8 mouse cellular contexts compared by ENCODE assay signal in the genomic region with DNA sequence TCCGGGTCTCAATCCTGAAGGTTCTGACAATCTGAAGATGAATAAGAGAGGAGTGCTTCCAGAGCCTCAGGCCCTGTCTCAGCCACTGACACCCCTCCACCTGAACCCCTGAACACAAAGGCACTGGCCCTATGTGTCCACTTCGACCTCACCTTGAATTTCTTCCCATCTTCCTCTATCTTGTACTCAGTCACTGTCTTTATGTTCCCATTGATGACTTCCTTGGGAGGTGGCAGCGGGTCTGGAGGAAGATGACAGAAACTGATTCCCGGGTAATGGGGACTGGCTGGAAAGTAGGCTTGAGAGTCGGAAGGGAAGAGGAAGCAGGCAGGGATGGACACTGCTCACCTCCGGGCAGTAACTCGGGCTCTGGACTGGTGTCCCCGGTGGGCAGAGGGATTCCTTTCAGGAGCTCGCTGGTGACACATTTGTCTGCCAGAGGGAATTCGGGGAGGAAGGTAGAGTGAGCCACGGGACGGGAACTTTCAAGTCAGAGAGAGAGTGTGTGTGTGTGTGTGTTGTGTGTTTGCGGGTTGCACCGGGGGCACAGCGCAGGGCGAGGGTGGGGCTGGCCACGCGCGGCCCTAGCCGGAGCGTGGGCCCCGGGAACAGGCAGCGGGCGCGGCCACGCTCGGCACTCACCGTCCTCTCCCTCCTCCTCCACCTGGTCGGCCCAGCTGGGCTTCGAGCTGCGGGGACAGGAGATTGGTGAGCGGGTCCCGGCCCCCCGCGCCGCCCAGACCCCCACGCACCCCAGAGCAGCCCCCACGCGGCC. TPM values are rescaled to one million over a fixed set of nuclear protein-coding genes. Genes with fewer than 3 reads are reported as not detected.
DNase-seq lines count a peak whose midpoint lies in the region; ATAC-seq and TF ChIP-seq lines count a peak whose summit lies in the region.

No protein-coding gene starts in this region.

- TF ChIP-seq POLR2A in ES-Bruce4 (IDR thresholded peaks at IDR 0.05; ENCODE audit: insufficient read depth, low read length), result no peak

- TF ChIP-seq CTCF in ES-Bruce4 (IDR thresholded peaks at IDR 0.05; ENCODE audit: low read depth, low read length), result no peak

- no peaks in the 10 kb centered on the region for H3K9me3 ChIP-seq in heart, embryonic 10.5 days
- H3K9me3 ChIP-seq in ES-Bruce4 (replicated peaks; ENCODE audit: control insufficient read depth, insufficient read depth, low read length, poor library complexity, severe bottlenecking), result no peaks in the 10 kb centered on the region
- no peaks in the 10 kb centered on the region for H3K9me3 ChIP-seq in heart, embryonic 16.5 days (replicated peaks; ENCODE audit: control insufficient read depth, low read length)

- no peak for DNase-seq in heart, embryonic 10.5 days (ENCODE audit: low spot score)
- no peak for DNase-seq in heart, postnatal 4 days
- DNase-seq in right cerebral cortex, postnatal 4 days, result no peak
- DNase-seq in cerebellum, postnatal 4 days (ENCODE audit: low spot score in 2 of 2), result no peak
- DNase-seq in ovary, postnatal 14 days (ENCODE audit: low spot score), result no peak

- peak overlapping the region; percentile 98 for H3K4me3 ChIP-seq in heart, embryonic 10.5 days
- H3K4me3 ChIP-seq in ES-Bruce4 (ENCODE audit: low read depth, low read length), result peak overlapping the region; percentile 98
- H3K4me3 ChIP-seq in heart, embryonic 16.5 days (ENCODE audit: low read length), result peak overlapping the region; percentile 69

- H3K4me1 ChIP-seq in heart, embryonic 10.5 days, result peaks cover 25% of the 10 kb centered on the region
- H3K4me1 ChIP-seq in ES-Bruce4 (ENCODE audit: control insufficient read depth, insufficient read depth, low read length), result no peaks in the 10 kb centered on the region
- peaks cover 17% of the 10 kb centered on the region for H3K4me1 ChIP-seq in heart, embryonic 16.5 days (ENCODE audit: control insufficient read depth, insufficient read depth, low read length)

- H3K27me3 ChIP-seq in heart, embryonic 10.5 days (ENCODE audit: insufficient read depth, poor library complexity, severe bottlenecking), result no peaks in the 10 kb centered on the region
- no peaks in the 10 kb centered on the region for H3K27me3 ChIP-seq in ES-Bruce4 (ENCODE audit: control insufficient read depth, insufficient read depth, low read length, poor library complexity, severe bottlenecking)
- no peaks in the 10 kb centered on the region for H3K27me3 ChIP-seq in heart, embryonic 16.5 days (ENCODE audit: control insufficient read depth, insufficient read depth, low read length)

- 3% methylated on average over 39 of the region's 39 CpGs for WGBS in heart, embryonic 10.5 days
- WGBS in heart, embryonic 16.5 days, result 3% methylated on average over 36 of the region's 39 CpGs

- peaks cover 44% of the 10 kb centered on the region for H3K36me3 ChIP-seq in heart, embryonic 10.5 days
- H3K36me3 ChIP-seq in ES-Bruce4 (ENCODE audit: control insufficient read depth, insufficient read depth, low read length, poor library complexity, severe bottlenecking), result peaks cover 27% of the 10 kb centered on the region
- peaks cover 25% of the 10 kb centered on the region for H3K36me3 ChIP-seq in heart, embryonic 16.5 days (ENCODE audit: control insufficient read depth, insufficient read depth)

- H3K4me2 ChIP-seq in heart, embryonic 16.5 days (ENCODE audit: low read depth, low read length), result peak overlapping the region; percentile 95

- peak overlapping the region; percentile 94 for H3K27ac ChIP-seq in heart, embryonic 10.5 days
- H3K27ac ChIP-seq in ES-Bruce4 (ENCODE audit: insufficient read depth, low read length), result no peak overlapping the region
- H3K27ac ChIP-seq in heart, embryonic 16.5 days (ENCODE audit: low read length), result peak overlapping the region; percentile 33; the same call in 1 of the 2 replicates

- no peak for TF ChIP-seq EP300 in ES-Bruce4 (IDR thresholded peaks at IDR 0.05; ENCODE audit: insufficient read depth, low read depth, low read length)

- ATAC-seq in heart, embryonic 16.5 days (replicated peaks; ENCODE audit: extremely low read depth, insufficient read depth, low FRiP score), result peak; percentile 46
- 0 out of 2 replicates have a peak, but pooled peaks have one; percentile 8 for ATAC-seq in megakaryocyte, adult 5-6 weeks (ENCODE audit: poor library complexity, severe bottlenecking)

- peak overlapping the region; percentile 95 for H3K9ac ChIP-seq in ES-Bruce4 (ENCODE audit: low read depth, poor library complexity, severe bottlenecking)
- peak overlapping the region; percentile 84 for H3K9ac ChIP-seq in heart, embryonic 16.5 days (ENCODE audit: low read length)

RNA-seq across cellular contexts. Expression of a gene that starts 0.5 kb away (rescaled TPM):
- 327 and 389 TPM in 2 replicates for polyA plus RNA-seq in heart, embryonic 10.5 days (2016; fragmentation: Nextera tagmentation; extraction: Ambion mirVana)
- 100 to 1,000 TPM; 116 to 126 TPM for total RNA-seq in heart, postnatal 4 days (2021)
- polyA plus RNA-seq in ES-Bruce4 (2011; ENCODE audit: insufficient read depth, insufficient read length, low read depth, missing spikeins), result 206 and 216 TPM in 2 replicates
- polyA plus RNA-seq in heart, embryonic 16.5 days (2015; fragmentation: Nextera tagmentation; extraction: Ambion mirVana), result 208 and 209 TPM in 2 replicates
- 88.4 and 102 TPM in 2 replicates for total RNA-seq in megakaryocyte, adult 5-6 weeks (2015)
- total RNA-seq in megakaryocyte, adult 5-6 weeks (2017), result 79.0 and 80.6 TPM in 2 replicates

RNA-seq across cellular contexts. Expression of a gene that starts 9.9 kb away (rescaled TPM):
- 66.0 and 95.8 TPM in 2 replicates for polyA plus RNA-seq in heart, embryonic 10.5 days (2016; fragmentation: Nextera tagmentation; extraction: Ambion mirVana)
- total RNA-seq in heart, postnatal 4 days (2021), result 10 to 100 TPM; 18.4 to 19.6 TPM
- 76.9 and 81.2 TPM in 2 replicates for polyA plus RNA-seq in ES-Bruce4 (2011; ENCODE audit: insufficient read depth, insufficient read length, low read depth, missing spikeins)
- polyA plus RNA-seq in heart, embryonic 16.5 days (2015; fragmentation: Nextera tagmentation; extraction: Ambion mirVana), result 36.4 and 44.3 TPM in 2 replicates
- total RNA-seq in megakaryocyte, adult 5-6 weeks (2015), result 5.7 and 7.8 TPM in 2 replicates
- total RNA-seq in megakaryocyte, adult 5-6 weeks (2017), result 27.5 and 32.2 TPM in 2 replicates

RNA-seq across cellular contexts. Expression of a gene that starts 18.4 kb away (rescaled TPM):
- 3.5 and 7.2 TPM in 2 replicates for polyA plus RNA-seq in heart, embryonic 10.5 days (2016; fragmentation: Nextera tagmentation; extraction: Ambion mirVana)
- 1 to 10 TPM; 1.6 to 1.7 TPM for total RNA-seq in heart, postnatal 4 days (2021)
- 1.3 and 2.0 TPM in 2 replicates for polyA plus RNA-seq in ES-Bruce4 (2011; ENCODE audit: insufficient read depth, insufficient read length, low read depth, missing spikeins)
- polyA plus RNA-seq in heart, embryonic 16.5 days (2015; fragmentation: Nextera tagmentation; extraction: Ambion mirVana), result 3.8 and 4.0 TPM in 2 replicates
- 0.62 and 1.3 TPM in 2 replicates for total RNA-seq in megakaryocyte, adult 5-6 weeks (2015)
- 0.11 and 0.57 TPM in 2 replicates for total RNA-seq in megakaryocyte, adult 5-6 weeks (2017)

RNA-seq across cellular contexts. Expression of a gene that starts 29.5 kb away (rescaled TPM):
- 2.5 and 3.0 TPM in 2 replicates for polyA plus RNA-seq in heart, embryonic 10.5 days (2016; fragmentation: Nextera tagmentation; extraction: Ambion mirVana)
- 1 to 10 TPM; 6.4 to 7.2 TPM for total RNA-seq in heart, postnatal 4 days (2021)
- 20.5 and 23.9 TPM in 2 replicates for polyA plus RNA-seq in ES-Bruce4 (2011; ENCODE audit: insufficient read depth, insufficient read length, low read depth, missing spikeins)
- 11.4 and 13.4 TPM in 2 replicates for polyA plus RNA-seq in heart, embryonic 16.5 days (2015; fragmentation: Nextera tagmentation; extraction: Ambion mirVana)
- total RNA-seq in megakaryocyte, adult 5-6 weeks (2015), result 1.5 and 2.3 TPM in 2 replicates
- total RNA-seq in megakaryocyte, adult 5-6 weeks (2017), result 1.4 and 2.6 TPM in 2 replicates
